19 mouse cellular contexts compared by ENCODE assay signal in the genomic region with DNA sequence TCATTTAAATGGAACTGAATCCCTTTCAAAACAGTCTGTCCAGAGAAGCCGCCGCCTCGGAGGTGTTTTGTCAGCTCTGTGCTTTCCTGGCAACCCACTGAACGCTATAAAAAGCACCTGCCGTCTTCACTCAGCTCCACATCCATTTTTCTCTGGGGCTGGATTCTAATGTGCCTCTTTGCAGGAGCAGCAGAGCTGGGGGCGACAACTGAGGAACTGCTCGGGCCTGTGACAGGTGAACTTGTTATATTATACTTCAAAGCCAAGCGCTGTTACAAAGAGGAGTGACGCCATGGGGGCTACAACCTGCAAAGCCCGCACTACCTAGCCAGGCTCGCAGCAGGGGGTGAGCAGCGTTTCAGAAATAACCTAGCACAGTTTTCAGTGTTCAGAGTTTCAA. TPM values are rescaled to one million over a fixed set of nuclear protein-coding genes. Genes with fewer than 3 reads are reported as not detected.
A peak's percentile ranks its signal among the peaks of the same experiment; 100 is the strongest.
DNase-seq lines count a peak whose midpoint lies in the region; ATAC-seq and TF ChIP-seq lines count a peak whose summit lies in the region.
"Had no signal": no experiment of that assay in that cellular context is flagged by ENCODE, and none has a peak within 500 bp of the region (broad histone marks: within the 10 kb centered on the region; RNA-seq: fewer than 3 reads in every experiment).

No protein-coding gene starts in this region.

- H3K4me2 ChIP-seq in lung, postnatal 0 days (replicated peaks; ENCODE audit: low read depth, low read length), result no peak overlapping the region
- H3K4me2 ChIP-seq: embryonic facial prominence, embryonic 15.5 days; heart, embryonic 11.5 days; intestine, embryonic 15.5 days; liver, embryonic 15.5 days; stomach, embryonic 15.5 days had no signal

- no peak overlapping the region for H3K9ac ChIP-seq in lung, postnatal 0 days (replicated peaks; ENCODE audit: low read depth)
- H3K9ac ChIP-seq: embryonic facial prominence, embryonic 15.5 days; intestine, embryonic 15.5 days; liver, embryonic 15.5 days; stomach, embryonic 15.5 days had no signal

- peak; percentile 45 for DNase-seq in gastrocnemius, adult 2 months
- no peak for DNase-seq in gastrocnemius, postnatal 14 days
- DNase-seq in cerebellum, adult 11-12 months, result peak; percentile 57
- DNase-seq in left cerebral cortex, postnatal 36 days (ENCODE audit: low spot score in 2 of 2), result peak; percentile 66 to 73
- DNase-seq in lung, postnatal 0 days (ENCODE audit: low spot score), result no peak
- DNase-seq in adrenal gland, adult 8-10 months, result no peak
- DNase-seq in urinary bladder, postnatal 36 days (ENCODE audit: low spot score in 2 of 2), result no peak
- DNase-seq: adrenal gland, postnatal 14 days; B cell, adult 2 months; kidney, postnatal 10 days; retina, postnatal 1 day had no signal

- no peaks in the 10 kb centered on the region for H3K4me1 ChIP-seq in lung, postnatal 0 days (ENCODE audit: insufficient read depth, low read depth, low read length)
- H3K4me1 ChIP-seq: intestine, embryonic 15.5 days; liver, embryonic 15.5 days; stomach, embryonic 15.5 days had no signal

- no peaks in the 10 kb centered on the region for H3K27me3 ChIP-seq in lung, postnatal 0 days (replicated peaks; ENCODE audit: insufficient read depth, low read length)
- H3K27me3 ChIP-seq: embryonic facial prominence, embryonic 15.5 days; intestine, embryonic 15.5 days; liver, embryonic 15.5 days; stomach, embryonic 15.5 days had no signal

- H3K4me3 ChIP-seq in gastrocnemius, adult 2 months, result no peak overlapping the region; the same call in 1 of the 2 replicates
- no peak overlapping the region for H3K4me3 ChIP-seq in lung, postnatal 0 days (ENCODE audit: low read depth, low read length)
- H3K4me3 ChIP-seq: embryonic facial prominence, embryonic 15.5 days; intestine, embryonic 15.5 days; liver, embryonic 15.5 days; stomach, embryonic 15.5 days had no signal

- 66% methylated on average over 12 of the region's 12 CpGs for WGBS in lung, postnatal 0 days

- H3K36me3 ChIP-seq in lung, postnatal 0 days (ENCODE audit: insufficient read depth, low read length), result no peaks in the 10 kb centered on the region
- H3K36me3 ChIP-seq: embryonic facial prominence, embryonic 15.5 days; intestine, embryonic 15.5 days; liver, embryonic 15.5 days; stomach, embryonic 15.5 days had no signal

- peak; percentile 91 for ATAC-seq in frontal cortex, adult (ENCODE audit: low TSS enrichment)
- ATAC-seq in lung, postnatal 0 days, result no peak
- ATAC-seq: forebrain, embryonic 16.5 days; intestine, embryonic 15.5 days had no signal

- no peaks in the 10 kb centered on the region for H3K9me3 ChIP-seq in lung, postnatal 0 days (ENCODE audit: low read length)
- H3K9me3 ChIP-seq: embryonic facial prominence, embryonic 15.5 days; intestine, embryonic 15.5 days; liver, embryonic 15.5 days; stomach, embryonic 15.5 days had no signal

- intact Hi-C loops in gastrocnemius, adult 2 months (cut with DNase I), result no loop called here
- intact Hi-C loops in gastrocnemius, postnatal 14 days (cut with DNase I; ENCODE audit: low total_unique reads), result no loop called here
- intact Hi-C loops in left cerebral cortex, postnatal 36 days (cut with DNase I), result no loop called here

- no peak for TF ChIP-seq EP300 in lung, postnatal 0 days (IDR thresholded peaks at IDR 0.05)

- TF ChIP-seq CTCF in gastrocnemius, adult 2 months (IDR thresholded peaks at IDR 0.05), result no peak
- no peak for TF ChIP-seq CTCF in lung, postnatal 0 days (IDR thresholded peaks at IDR 0.05)

- no peak overlapping the region for H3K27ac ChIP-seq in gastrocnemius, adult 2 months
- H3K27ac ChIP-seq in lung, postnatal 0 days (ENCODE audit: low read length), result no peak overlapping the region
- H3K27ac ChIP-seq: embryonic facial prominence, embryonic 15.5 days; intestine, embryonic 15.5 days; liver, embryonic 15.5 days; stomach, embryonic 15.5 days had no signal

RNA-seq across cellular contexts. Expression of a gene that starts 42.0 kb away (rescaled TPM):
- total RNA-seq in gastrocnemius, adult 2 months (2021), result under 1 TPM; 0.13 to 0.78 TPM
- total RNA-seq in gastrocnemius, postnatal 14 days (2021), result 1 to 10 TPM in 1 of 2 experiments, under 1 TPM in 1; 0.78 to 1.4 TPM
- 100 to 1,000 TPM; 269 to 303 TPM for total RNA-seq in left cerebral cortex, postnatal 36 days (2021)
- 0.31 and 0.45 TPM in 2 replicates for polyA plus RNA-seq in lung, postnatal 0 days (2015; fragmentation: Nextera tagmentation; extraction: Ambion mirVana)
- 10 to 100 TPM; 11.1 to 19.0 (median 13.4) TPM for total RNA-seq in adrenal gland, adult 8-10 months (2022)
- total RNA-seq: hematopoietic stem cell, adult 5-6 weeks had no signal

Comparison
In these comparisons a context has a peak if more than half of its experiments do, and no peak if none do; other contexts are left out.
1. DNase-seq: peak in gastrocnemius, adult 2 months (single experiment), cerebellum, adult 11-12 months (single experiment) and left cerebral cortex, postnatal 36 days (2 of 2); none in gastrocnemius, postnatal 14 days (single experiment), lung, postnatal 0 days (single experiment), adrenal gland, adult 8-10 months (single experiment) and urinary bladder, postnatal 36 days (0 of 2).
2. RNA of a gene that starts 42.0 kb away (total RNA-seq): 269 to 303 TPM in left cerebral cortex, postnatal 36 days; 11.1 to 19.0 TPM in adrenal gland, adult 8-10 months, 0.78 to 1.4 TPM in gastrocnemius, postnatal 14 days and 0.13 to 0.78 TPM in gastrocnemius, adult 2 months; every median in the first group is over 10 times any median in the second.